Comparison of ENCODE assay signal across 18 mouse cellular contexts in genomic region chr10:25571319-25572240, GRCm38 (mm10). TPM values are rescaled to one million over a fixed set of nuclear protein-coding genes. Genes with fewer than 3 reads are reported as not detected.
DNase-seq lines count a peak whose midpoint lies in the region; ATAC-seq lines count a peak whose summit lies in the region.
"Had no signal": no experiment of that assay in that cellular context is flagged by ENCODE, and none has a peak within 500 bp of the region (broad histone marks: within the 10 kb centered on the region; RNA-seq: fewer than 3 reads in every experiment).

No protein-coding gene starts in this region.

- no peak overlapping the region for H3K4me2 ChIP-seq in embryonic facial prominence, embryonic 11.5 days (ENCODE audit: low read depth, low read length)
- peak overlapping the region; percentile 38 for H3K4me2 ChIP-seq in forebrain, embryonic 13.5 days
- H3K4me2 ChIP-seq in hindbrain, embryonic 16.5 days (ENCODE audit: low read length) = 0 out of 2 replicates have a peak overlapping the region, but pooled peaks have one; percentile 23
- 0 out of 2 replicates have a peak overlapping the region, but pooled peaks have one; percentile 23 for H3K4me2 ChIP-seq in neural tube, embryonic 12.5 days (replicated peaks)
- H3K4me2 ChIP-seq: heart, embryonic 11.5 days; lung, embryonic 15.5 days had no signal

- no peak overlapping the region for H3K27ac ChIP-seq in embryonic facial prominence, embryonic 11.5 days (replicated peaks; ENCODE audit: low read depth, low read length)
- no peak overlapping the region; the same call in 1 of the 2 replicates for H3K27ac ChIP-seq in embryonic facial prominence, embryonic 10.5 days (replicated peaks)
- H3K27ac ChIP-seq in forebrain, embryonic 13.5 days = peak overlapping the region; percentile 65
- no peak overlapping the region for H3K27ac ChIP-seq in hindbrain, embryonic 16.5 days (ENCODE audit: low read depth, low read length)
- no peak overlapping the region for H3K27ac ChIP-seq in neural tube, embryonic 12.5 days
- H3K27ac ChIP-seq: lung, embryonic 15.5 days had no signal

- no peaks in the 10 kb centered on the region for H3K36me3 ChIP-seq in embryonic facial prominence, embryonic 11.5 days (replicated peaks; ENCODE audit: control insufficient read depth, insufficient read depth, low read depth, low read length)
- no peaks in the 10 kb centered on the region for H3K36me3 ChIP-seq in embryonic facial prominence, embryonic 10.5 days (replicated peaks)
- no peaks in the 10 kb centered on the region for H3K36me3 ChIP-seq in forebrain, embryonic 13.5 days (ENCODE audit: poor library complexity, severe bottlenecking)
- H3K36me3 ChIP-seq in hindbrain, embryonic 16.5 days (ENCODE audit: control insufficient read depth, insufficient read depth, low read length) = no peaks in the 10 kb centered on the region
- H3K36me3 ChIP-seq in neural tube, embryonic 12.5 days = no peaks in the 10 kb centered on the region
- H3K36me3 ChIP-seq: lung, embryonic 15.5 days had no signal

- H3K27me3 ChIP-seq in embryonic facial prominence, embryonic 11.5 days (ENCODE audit: control insufficient read depth, insufficient read depth, low read length) = no peaks in the 10 kb centered on the region
- no peaks in the 10 kb centered on the region for H3K27me3 ChIP-seq in embryonic facial prominence, embryonic 10.5 days (replicated peaks; ENCODE audit: low read depth, poor library complexity, severe bottlenecking)
- no peaks in the 10 kb centered on the region for H3K27me3 ChIP-seq in forebrain, embryonic 13.5 days
- H3K27me3 ChIP-seq in hindbrain, embryonic 16.5 days (replicated peaks; ENCODE audit: control insufficient read depth, insufficient read depth, low read length) = no peaks in the 10 kb centered on the region
- no peaks in the 10 kb centered on the region for H3K27me3 ChIP-seq in neural tube, embryonic 12.5 days (replicated peaks)
- H3K27me3 ChIP-seq: lung, embryonic 15.5 days; megakaryocyte, embryonic 14.5 days had no signal

- no peak overlapping the region for H3K9ac ChIP-seq in embryonic facial prominence, embryonic 11.5 days (replicated peaks; ENCODE audit: low read length)
- no peak overlapping the region for H3K9ac ChIP-seq in forebrain, embryonic 13.5 days
- H3K9ac ChIP-seq in hindbrain, embryonic 16.5 days (ENCODE audit: low read depth, low read length) = no peak overlapping the region
- no peak overlapping the region for H3K9ac ChIP-seq in neural tube, embryonic 12.5 days
- H3K9ac ChIP-seq: lung, embryonic 15.5 days had no signal

- H3K4me3 ChIP-seq in embryonic facial prominence, embryonic 11.5 days (ENCODE audit: low read depth, low read length) = no peak overlapping the region
- no peak overlapping the region for H3K4me3 ChIP-seq in embryonic facial prominence, embryonic 10.5 days
- H3K4me3 ChIP-seq in forebrain, embryonic 13.5 days = no peak overlapping the region
- H3K4me3 ChIP-seq in hindbrain, embryonic 16.5 days (ENCODE audit: low read length) = no peak overlapping the region
- H3K4me3 ChIP-seq in neural tube, embryonic 12.5 days = no peak overlapping the region
- H3K4me3 ChIP-seq: lung, embryonic 15.5 days; megakaryocyte, embryonic 14.5 days had no signal

- 47% methylated on average over 9 of the region's 9 CpGs for WGBS in embryonic facial prominence, embryonic 11.5 days
- whole genome bisulfite sequencing in embryonic facial prominence, embryonic 10.5 days = 51% methylated on average over 9 of the region's 9 CpGs
- 24% methylated on average over 9 of the region's 9 CpGs for WGBS in forebrain, embryonic 13.5 days
- WGBS in hindbrain, embryonic 16.5 days = 42% methylated on average over 9 of the region's 9 CpGs
- WGBS in neural tube, embryonic 12.5 days = 51% methylated on average over 9 of the region's 9 CpGs

- H3K4me1 ChIP-seq in embryonic facial prominence, embryonic 11.5 days (ENCODE audit: control insufficient read depth, insufficient read depth, low read length) = no peaks in the 10 kb centered on the region
- H3K4me1 ChIP-seq in embryonic facial prominence, embryonic 10.5 days = peaks cover 6% of the 10 kb centered on the region
- peaks cover 9% of the 10 kb centered on the region for H3K4me1 ChIP-seq in forebrain, embryonic 13.5 days
- H3K4me1 ChIP-seq in hindbrain, embryonic 16.5 days (ENCODE audit: control insufficient read depth, insufficient read depth, low read depth, low read length) = no peaks in the 10 kb centered on the region
- H3K4me1 ChIP-seq in neural tube, embryonic 12.5 days = peaks cover 3% of the 10 kb centered on the region; the same call in 1 of the 2 replicates
- H3K4me1 ChIP-seq: lung, embryonic 15.5 days; megakaryocyte, embryonic 14.5 days had no signal

- ATAC-seq in embryonic facial prominence, embryonic 11.5 days (replicated peaks; ENCODE audit: insufficient number of reproducible peaks, low FRiP score, low TSS enrichment, low read depth) = no peak
- peak; percentile 91 for ATAC-seq in forebrain, embryonic 13.5 days
- peak; percentile 80; the same call in 1 of the 2 replicates for ATAC-seq in hindbrain, embryonic 16.5 days
- ATAC-seq in neural tube, embryonic 12.5 days (ENCODE audit: low FRiP score, low read depth) = 0 out of 2 replicates have a peak, but pooled peaks have one; percentile 65

- no peaks in the 10 kb centered on the region for H3K9me3 ChIP-seq in embryonic facial prominence, embryonic 11.5 days (replicated peaks; ENCODE audit: control insufficient read depth, low read length)
- no peaks in the 10 kb centered on the region for H3K9me3 ChIP-seq in embryonic facial prominence, embryonic 10.5 days
- H3K9me3 ChIP-seq in forebrain, embryonic 13.5 days (replicated peaks) = no peaks in the 10 kb centered on the region
- no peaks in the 10 kb centered on the region for H3K9me3 ChIP-seq in hindbrain, embryonic 16.5 days (ENCODE audit: control insufficient read depth, low read length)
- H3K9me3 ChIP-seq in neural tube, embryonic 12.5 days = no peaks in the 10 kb centered on the region
- H3K9me3 ChIP-seq: lung, embryonic 15.5 days had no signal

- DNase-seq in embryonic facial prominence, embryonic 11.5 days (ENCODE audit: low spot score) = peak; percentile 4
- DNase-seq in embryonic facial prominence, embryonic 10.5 days (ENCODE audit: low spot score) = no peak
- DNase-seq in left cerebral cortex, adult 8-10 months (ENCODE audit: low spot score in 2 of 2) = no peak
- no peak for DNase-seq in spleen, adult 18-20 months
- DNase-seq in MN1 (ENCODE audit: low spot score) = no peak
- DNase-seq: adrenal gland, postnatal 36 days; cerebellum, adult 11 months; gastrocnemius, postnatal 14 days; kidney, postnatal 4 days had no signal

RNA-seq across cellular contexts. Expression of gene Smlr1, which starts 35.5 kb away (rescaled TPM):
- not detected in 2 replicates for polyA plus RNA-seq in embryonic facial prominence, embryonic 11.5 days (2014; fragmentation: Nextera tagmentation; extraction: Ambion mirVana)
- polyA plus RNA-seq in embryonic facial prominence, embryonic 10.5 days (2016; fragmentation: Nextera tagmentation; extraction: Ambion mirVana) = not detected in 2 replicates
- polyA plus RNA-seq in forebrain, embryonic 13.5 days (2015; fragmentation: Nextera tagmentation; extraction: Ambion mirVana) = not detected in 2 replicates
- polyA plus RNA-seq in hindbrain, embryonic 16.5 days (2015; fragmentation: Nextera tagmentation; extraction: Ambion mirVana) = not detected in 2 replicates
- polyA plus RNA-seq in neural tube, embryonic 12.5 days (2016; fragmentation: Nextera tagmentation; extraction: Ambion mirVana) = not detected in 2 replicates
- total RNA-seq in left cerebral cortex, adult 8-10 months (2022) = not detected
- total RNA-seq: adrenal gland, postnatal 36 days; common myeloid progenitor, adult 5-6 weeks; gastrocnemius, postnatal 14 days; left cerebral cortex, adult 18-20 months had no signal
- polyA plus RNA-seq: heart, embryonic 11.5 days; lung, embryonic 15.5 days; urinary bladder, adult 2 months had no signal
